Mouse (Mus musculus) lung, embryonic 14.5 days (tissue): ENCODE measurements around the gene Keap1. TPM values are rescaled to one million over a fixed set of nuclear protein-coding genes. Genes with fewer than 3 reads are reported as not detected.

Experiments
- ATAC-seq: fragments of 200-750 bp; cut with Nextera tagmentation; 2 replicates; pipeline ENCODE4 v1.8.0; 2017; ENCODE audit warnings: mild to moderate bottlenecking, moderate TSS enrichment, moderate library complexity; ENCODE audit not compliant: insufficient read depth
- DNase-seq: peaks from one replicate; pipeline ENCODE4 v3.0.0-alpha.2; 2015
- H3K27ac ChIP-seq: fragments of 300-500 bp; sonication (generic); 2 replicates; pipeline ENCODE4 v1.5.1; 2014; ENCODE audit warnings: low read depth, mild to moderate bottlenecking, moderate library complexity
- H3K27me3 ChIP-seq: fragments of 300-500 bp; sonication (generic); 2 replicates; pipeline ENCODE4 v1.6.1; 2014; ENCODE audit warnings: low read length, control low read depth; ENCODE audit not compliant: insufficient read depth
- H3K36me3 ChIP-seq: fragments of 300-500 bp; sonication (generic); 2 replicates; pipeline ENCODE4 v1.6.1; 2014; ENCODE audit warnings: control low read depth; ENCODE audit not compliant: insufficient read depth
- H3K4me1 ChIP-seq: fragments of 300-500 bp; sonication (generic); 2 replicates; pipeline ENCODE4 v1.6.1; 2014; ENCODE audit warnings: antibody characterized with exemption, control low read depth; ENCODE audit not compliant: insufficient read depth
- H3K4me2 ChIP-seq: fragments of 300-500 bp; sonication (generic); 2 replicates; pipeline ENCODE4 v1.6.1; 2014; ENCODE audit warnings: mild to moderate bottlenecking
- H3K4me3 ChIP-seq: fragments of 300-500 bp; sonication (generic); 2 replicates; pipeline ENCODE4 v1.5.1; 2014; ENCODE audit warnings: low read depth, low read length
- H3K9ac ChIP-seq: fragments of 300-500 bp; sonication (generic); 2 replicates; pipeline ENCODE4 v1.6.1; 2014
- H3K9me3 ChIP-seq: fragments of 300-500 bp; sonication (generic); 2 replicates; pipeline ENCODE4 v1.6.1; 2016; ENCODE audit warnings: low read depth, low read length, control low read depth
- CTCF ChIP-seq: IDR thresholded peaks from 2 replicates; pipeline ENCODE4 v1.5.1; 2016; ENCODE audit warnings: antibody characterized with exemption, low read depth
- WGBS: fragments of 180-500 bp; shearing (Covaris S2); extraction: QIAGEN DNeasy Blood & Tissue Kit; methylation state at CpG from one replicate; pipeline ENCODE4 v1.1.7; 2014; 5-methylcytosine and 5-hydroxymethylcytosine counted together
- polyA plus RNA-seq: library from polyadenylated mRNA; unstranded; fragments of >200 nt; fragmentation: Nextera tagmentation; extraction: Ambion mirVana; gene quantifications from 2 replicates; pipeline ENCODE4 v1.2.1, GENCODE M21; 2014

The Keap1 gene
- polyA plus RNA-seq, 1 experiment from 2014 or later: 44.6 TPM

DNA sequence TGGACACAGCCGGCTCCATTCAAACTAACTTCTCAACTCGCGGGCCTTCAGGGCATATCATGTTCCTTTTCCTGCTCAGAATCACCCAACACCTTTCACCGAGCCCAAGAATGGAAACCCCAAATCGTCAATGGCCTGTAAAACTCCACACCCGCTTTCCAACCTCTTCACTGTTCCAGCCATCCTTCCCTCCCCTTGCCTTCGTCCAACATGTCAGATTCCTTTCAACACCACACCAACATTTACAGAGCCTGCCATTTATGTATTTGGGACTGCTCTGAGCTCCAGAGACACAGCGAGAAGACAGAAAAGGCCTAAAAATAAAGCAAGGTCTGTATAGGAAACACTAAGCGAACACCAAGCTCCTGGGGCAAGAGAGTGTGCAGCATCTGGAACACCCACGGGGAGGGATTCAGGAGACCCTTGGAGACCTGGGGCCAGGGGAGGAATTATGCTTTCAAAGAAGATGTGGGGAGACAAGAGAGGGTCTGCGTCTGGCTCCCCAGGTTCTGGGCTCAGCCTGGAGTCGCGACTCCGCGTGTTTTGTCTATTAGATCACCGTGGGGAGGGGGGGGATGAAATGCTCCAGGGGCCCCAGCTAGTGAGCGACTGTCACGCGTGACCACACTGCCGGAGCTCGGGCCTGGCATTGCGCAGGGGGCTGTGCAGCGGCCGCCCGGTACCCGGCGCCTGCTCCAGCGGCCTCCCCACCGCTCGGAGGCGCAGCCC, 993 bp downstream of the Keap1 start:
- H3K36me3 ChIP-seq: peaks cover 38% of the 10 kb centered on the region
- peak overlapping the region; percentile 80 for H3K4me2 ChIP-seq
- H3K4me1 ChIP-seq: peaks cover 10% of the 10 kb centered on the region
- peak overlapping the region; percentile 97 for H3K9ac ChIP-seq
- ATAC-seq (peak; percentile 5; the same call in 1 of the 2 replicates), DNase-seq (peak; percentile 38)
- peak overlapping the region; percentile 98 for H3K4me3 ChIP-seq
- WGBS: under 1% methylated on average over 31 of the region's 31 CpGs
- no peaks in the 10 kb centered on the region for H3K9me3 ChIP-seq
- H3K27ac ChIP-seq: peak overlapping the region; percentile 93
- TF ChIP-seq CTCF: no peak
- peaks cover 15% of the 10 kb centered on the region for H3K27me3 ChIP-seq

- peak overlapping the region; percentile 98 for H3K4me3 ChIP-seq
- H3K36me3 ChIP-seq: peaks cover 44% of the 10 kb centered on the region
- H3K4me2 ChIP-seq: peak overlapping the region; percentile 80
- H3K27me3 ChIP-seq: peaks cover 9% of the 10 kb centered on the region; the same call in 1 of the 2 replicates
- H3K9me3 ChIP-seq: no peaks in the 10 kb centered on the region
- peak; percentile 58 for TF ChIP-seq CTCF
- H3K9ac ChIP-seq: peak overlapping the region; percentile 97
- H3K4me1 ChIP-seq: peaks cover 10% of the 10 kb centered on the region
- DNase-seq (peak; percentile 68), ATAC-seq (peak; percentile 36; the same call in 1 of the 2 replicates)
- WGBS: 13% methylated on average over 19 of the region's 19 CpGs
- peak overlapping the region; percentile 93 for H3K27ac ChIP-seq
Measured at GRCm38 (mm10) chr9:21237368-21238003, 1.7 kb downstream of the Keap1 start.

DNA sequence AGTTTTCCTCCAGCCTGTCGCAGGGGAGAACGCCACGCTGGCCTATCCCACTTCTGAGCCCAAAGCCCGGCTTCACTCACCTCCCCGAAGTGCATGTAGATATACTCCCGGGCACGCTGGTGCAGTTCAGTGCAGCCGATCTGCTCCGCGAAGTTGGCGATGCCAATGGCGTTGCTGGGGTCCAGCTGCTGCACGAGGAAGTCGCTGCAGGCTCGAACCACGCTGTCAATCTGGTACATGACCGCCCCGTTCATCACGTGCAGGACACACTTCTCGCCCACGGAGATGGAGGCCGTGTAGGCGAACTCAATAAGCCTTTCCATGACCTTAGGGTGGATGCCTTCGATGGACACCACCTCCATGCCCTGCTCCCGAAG, 2.2 kb downstream of the Keap1 start:
- no peak for DNase-seq
- TF ChIP-seq CTCF: no peak
- Histone ChIP-seq H3K9ac (peak overlapping the region; percentile 97), H3K9me3 (no peaks in the 10 kb centered on the region), H3K27me3 (0 out of 2 replicates have a peak, but pooled peaks cover 4% of the 10 kb centered on the region), H3K4me3 (peak overlapping the region; percentile 98), H3K27ac (no peak overlapping the region; the same call in 1 of the 2 replicates), H3K4me2 (peak overlapping the region; percentile 80), H3K4me1 (peaks cover 10% of the 10 kb centered on the region), H3K36me3 (peaks cover 47% of the 10 kb centered on the region)
- ATAC-seq: no peak
- 80% methylated on average over 25 of the region's 25 CpGs for WGBS

DNA sequence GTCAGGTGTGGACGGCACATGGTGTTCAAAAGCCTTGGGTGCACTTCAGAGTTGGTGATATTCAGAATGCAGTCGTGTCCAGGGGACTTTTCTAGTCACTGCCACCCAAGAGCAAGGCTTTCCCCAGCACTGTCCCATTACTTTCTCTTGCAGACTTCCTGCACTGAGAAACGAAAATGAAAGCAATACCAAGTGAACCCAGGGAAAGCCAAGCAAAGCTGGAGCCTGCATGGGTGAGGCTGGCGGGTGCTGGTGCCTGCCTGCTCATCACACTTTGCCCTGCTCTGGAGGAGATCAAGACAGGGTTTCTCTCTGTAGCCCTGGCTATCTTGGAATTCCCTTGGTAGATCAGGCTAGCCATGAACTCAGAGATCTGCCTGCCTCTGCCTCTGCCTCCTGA, 3.8 kb downstream of the Keap1 start:
- Histone ChIP-seq H3K27ac (no peak overlapping the region), H3K4me3 (no peak overlapping the region), H3K9ac (no peak overlapping the region), H3K4me2 (no peak overlapping the region), H3K27me3 (no peaks in the 10 kb centered on the region), H3K36me3 (peaks cover 64% of the 10 kb centered on the region), H3K4me1 (peaks cover 10% of the 10 kb centered on the region), H3K9me3 (no peaks in the 10 kb centered on the region)
- 80% methylated on average over 4 of the region's 4 CpGs for WGBS
- no peak for TF ChIP-seq CTCF
- DNase-seq (no peak), ATAC-seq (no peak)

GRCm38 (mm10) chr9:21233805-21234204, 5.4 kb downstream of the Keap1 start:
- 79% methylated on average over 28 of the region's 28 CpGs for WGBS
- Histone ChIP-seq H3K4me1 (peaks cover 10% of the 10 kb centered on the region), H3K36me3 (peaks cover 79% of the 10 kb centered on the region), H3K27ac (no peak overlapping the region), H3K4me3 (no peak overlapping the region), H3K9me3 (no peaks in the 10 kb centered on the region), H3K27me3 (no peaks in the 10 kb centered on the region), H3K4me2 (no peak overlapping the region), H3K9ac (no peak overlapping the region)
- no peak for DNase-seq
- no peak for ATAC-seq
- no peak for TF ChIP-seq CTCF

- H3K27ac ChIP-seq: no peak overlapping the region
- H3K4me2 ChIP-seq: no peak overlapping the region
- H3K4me1 ChIP-seq: peaks cover 10% of the 10 kb centered on the region
- ATAC-seq (no peak), DNase-seq (no peak)
- H3K27me3 ChIP-seq: no peaks in the 10 kb centered on the region
- H3K4me3 ChIP-seq: no peak overlapping the region
- no peak for TF ChIP-seq CTCF
- no peaks in the 10 kb centered on the region for H3K9me3 ChIP-seq
- peaks cover 82% of the 10 kb centered on the region for H3K36me3 ChIP-seq
- H3K9ac ChIP-seq: no peak overlapping the region
- WGBS: 91% methylated on average over 29 of the region's 29 CpGs
Measured at GRCm38 (mm10) chr9:21233366-21233765, 5.8 kb downstream of the Keap1 start.

- ATAC-seq (no peak), DNase-seq (no peak)
- Histone ChIP-seq H3K36me3 (peaks cover 82% of the 10 kb centered on the region), H3K9me3 (no peaks in the 10 kb centered on the region), H3K4me1 (peaks cover 10% of the 10 kb centered on the region), H3K27ac (no peak overlapping the region), H3K4me3 (no peak overlapping the region), H3K9ac (no peak overlapping the region), H3K4me2 (no peak overlapping the region), H3K27me3 (no peaks in the 10 kb centered on the region)
- no peak for TF ChIP-seq CTCF
- WGBS: 87% methylated on average over 5 of the region's 5 CpGs
Measured at GRCm38 (mm10) chr9:21232867-21233266, 6.3 kb downstream of the Keap1 start.
